Mouse (Mus musculus): Measurements from ENCODE around the gene Helz2.

GRCm38 (mm10) chr2:181227122-181227521, 14.7 kb downstream of the Helz2 start:
- TF ChIP-seq EP300 (IDR thresholded peaks at IDR 0.05; ENCODE audit: insufficient read depth, low read depth, low read length) (no peak), CTCF (IDR thresholded peaks at IDR 0.05) (no peak)

Data from heart, adult 2 months (tissue).